Mouse (Mus musculus): ENCODE measurements around the gene Nans. TPM values are rescaled to one million over a fixed set of nuclear protein-coding genes. Genes with fewer than 3 reads are reported as not detected.
A peak's percentile ranks its signal among the peaks of the same experiment; 100 is the strongest.

Nans gene
- polyA plus RNA-seq, 1 experiment from 2014 or later, result 74.0 TPM

DNA sequence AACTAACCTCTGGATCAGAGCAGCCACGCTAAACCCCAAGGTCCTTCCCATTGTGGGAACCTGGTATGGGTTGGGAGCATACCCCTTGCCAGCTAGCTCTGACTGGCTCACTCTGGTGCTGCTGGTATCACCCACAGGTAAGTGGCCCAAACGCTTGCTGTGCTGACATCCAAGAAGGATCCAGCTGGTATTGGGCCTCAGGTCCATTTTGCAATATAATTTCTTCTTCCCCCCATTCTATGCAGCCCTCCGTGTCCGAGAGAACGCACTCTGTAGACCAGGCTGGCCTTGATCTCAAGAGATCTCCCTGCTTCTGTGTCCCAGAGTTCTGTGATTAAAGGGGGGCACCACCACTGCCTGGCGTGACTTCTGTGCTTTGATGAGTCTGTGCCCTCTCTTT lies 4.0 kb downstream of the Nans start:
- ATAC-seq, result no peak
- WGBS, result 94% methylated on average over 6 of the region's 6 CpGs
- H3K27ac ChIP-seq, result no peak overlapping the region
- no peak overlapping the region for H3K9ac ChIP-seq
- no peaks in the 10 kb centered on the region for H3K27me3 ChIP-seq
- H3K4me2 ChIP-seq, result no peak overlapping the region
- H3K9me3 ChIP-seq (replicated peaks), result no peaks in the 10 kb centered on the region
- no peak overlapping the region for H3K4me3 ChIP-seq
- peaks cover 14% of the 10 kb centered on the region for H3K4me1 ChIP-seq
- peaks cover 40% of the 10 kb centered on the region for H3K36me3 ChIP-seq (ENCODE audit: poor library complexity, severe bottlenecking)

DNA sequence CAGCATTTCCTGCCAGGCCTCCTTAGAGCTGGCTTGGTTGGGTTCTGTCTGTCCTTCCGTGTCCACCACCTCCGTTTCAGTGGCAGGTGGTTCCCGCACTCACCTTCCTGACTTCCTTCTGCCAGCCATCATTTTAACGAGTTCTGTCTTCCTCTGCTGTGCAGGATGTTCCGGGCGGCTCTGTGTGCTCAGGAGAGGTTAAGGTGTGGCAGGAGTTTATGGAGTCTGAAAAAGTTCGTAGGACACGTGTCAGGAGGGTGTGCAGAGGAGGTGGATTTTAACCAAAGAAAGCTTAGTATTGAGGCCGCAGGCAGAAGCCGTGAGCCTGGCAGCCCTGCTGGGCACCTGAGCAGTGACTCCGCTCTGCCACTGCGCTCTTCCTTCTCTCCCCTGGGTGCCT lies 6.5 kb downstream of the Nans start:
- H3K9ac ChIP-seq, result no peak overlapping the region
- no peak overlapping the region for H3K27ac ChIP-seq
- no peaks in the 10 kb centered on the region for H3K27me3 ChIP-seq
- peaks cover 54% of the 10 kb centered on the region for H3K36me3 ChIP-seq (ENCODE audit: poor library complexity, severe bottlenecking)
- no peaks in the 10 kb centered on the region for H3K9me3 ChIP-seq (replicated peaks)
- 96% methylated on average over 12 of the region's 12 CpGs for WGBS
- H3K4me3 ChIP-seq, result no peak overlapping the region
- H3K4me1 ChIP-seq, result peaks cover 4% of the 10 kb centered on the region; the same call in 1 of the 2 replicates
- ATAC-seq, result no peak
- no peak overlapping the region for H3K4me2 ChIP-seq

DNA sequence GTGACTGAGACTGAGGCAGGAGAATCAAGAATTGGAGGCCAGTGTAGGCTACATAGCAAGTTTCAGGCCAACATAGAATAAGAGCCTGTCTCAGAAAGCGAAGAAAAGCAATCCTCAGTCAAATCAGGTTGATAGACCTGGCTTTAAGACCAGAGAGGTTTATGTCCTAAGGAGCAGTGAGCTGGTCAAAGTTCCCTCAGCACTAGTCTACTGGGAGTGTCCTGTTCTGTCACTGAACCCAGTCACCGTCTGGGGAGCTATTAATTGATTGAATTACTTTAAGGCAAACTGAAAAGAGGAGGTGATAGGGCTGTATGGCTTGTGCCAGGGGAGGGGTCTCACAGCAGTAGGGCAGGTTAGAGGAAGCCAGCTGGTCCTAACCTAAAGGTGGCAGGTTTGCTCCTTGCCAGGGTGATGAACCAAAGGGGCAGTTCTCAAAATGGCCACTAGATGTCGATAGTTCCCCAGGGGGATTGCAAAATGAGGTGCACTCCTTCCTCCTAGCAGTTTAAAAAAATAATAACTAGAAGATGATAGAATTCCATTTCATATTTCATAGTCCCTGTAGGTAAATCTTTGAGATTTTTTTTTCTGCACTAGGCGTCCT lies 8.3 kb downstream of the Nans start:
- no peaks in the 10 kb centered on the region for H3K4me1 ChIP-seq
- no peak; the same call in 1 of the 2 replicates for ATAC-seq
- H3K9me3 ChIP-seq (replicated peaks), result no peaks in the 10 kb centered on the region
- H3K4me2 ChIP-seq, result no peak overlapping the region
- H3K27ac ChIP-seq, result no peak overlapping the region
- WGBS, result 43% methylated on average over 4 of the region's 4 CpGs
- H3K36me3 ChIP-seq (ENCODE audit: poor library complexity, severe bottlenecking), result peaks cover 72% of the 10 kb centered on the region
- no peak overlapping the region for H3K4me3 ChIP-seq
- no peak overlapping the region for H3K9ac ChIP-seq
- H3K27me3 ChIP-seq, result no peaks in the 10 kb centered on the region

DNA sequence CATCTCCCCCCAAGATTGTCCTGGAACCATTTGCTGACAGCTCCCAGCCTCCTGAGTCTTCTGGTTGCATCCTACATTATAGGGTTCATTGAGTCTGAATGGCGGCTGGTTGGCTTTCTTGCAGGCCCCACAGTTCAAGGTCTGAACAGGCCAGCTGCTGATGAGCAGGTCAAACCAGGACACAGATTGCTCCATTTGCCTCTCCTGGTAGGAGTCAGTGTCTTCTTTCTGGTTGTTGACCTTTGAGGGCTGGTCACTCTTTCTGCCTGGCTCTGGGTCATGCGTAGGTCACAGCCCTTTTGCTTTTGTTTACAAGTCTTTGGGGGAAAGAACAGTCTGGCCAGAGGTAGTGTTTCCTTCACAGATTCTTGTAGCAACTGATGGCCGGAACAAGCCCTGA lies 9.5 kb downstream of the Nans start:
- ATAC-seq, result no peak
- no peak overlapping the region for H3K9ac ChIP-seq
- H3K27me3 ChIP-seq, result no peaks in the 10 kb centered on the region
- H3K9me3 ChIP-seq (replicated peaks), result no peaks in the 10 kb centered on the region
- no peaks in the 10 kb centered on the region for H3K4me1 ChIP-seq
- no peak overlapping the region for H3K4me2 ChIP-seq
- H3K27ac ChIP-seq, result no peak overlapping the region
- H3K4me3 ChIP-seq, result no peak overlapping the region
- 86% methylated on average over 3 of the region's 3 CpGs for WGBS
- peaks cover 71% of the 10 kb centered on the region for H3K36me3 ChIP-seq (ENCODE audit: poor library complexity, severe bottlenecking)

DNA sequence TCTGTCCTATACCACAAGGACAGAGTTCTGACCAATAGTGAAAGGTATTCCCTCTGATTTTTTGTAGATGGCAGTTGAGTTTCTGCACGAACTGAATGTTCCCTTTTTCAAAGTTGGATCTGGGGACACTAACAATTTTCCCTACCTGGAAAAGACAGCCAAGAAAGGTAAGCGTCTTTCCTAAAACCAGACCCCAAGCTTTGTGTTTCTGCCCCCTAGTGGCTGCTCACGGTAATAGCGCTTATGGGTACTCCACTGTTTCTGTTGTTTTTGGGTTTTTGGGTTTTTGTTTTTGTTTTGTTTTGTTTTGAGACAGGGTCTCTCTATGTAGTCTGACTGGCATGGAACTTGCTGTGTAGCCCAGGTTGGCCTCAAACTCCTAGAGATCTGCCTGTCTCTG lies 9.9 kb downstream of the Nans start:
- Histone ChIP-seq H3K4me2 (no peak overlapping the region), H3K9ac (no peak overlapping the region), H3K4me1 (no peaks in the 10 kb centered on the region), H3K27me3 (no peaks in the 10 kb centered on the region), H3K4me3 (no peak overlapping the region), H3K27ac (no peak overlapping the region), H3K36me3 (ENCODE audit: poor library complexity, severe bottlenecking) (peaks cover 71% of the 10 kb centered on the region), H3K9me3 (replicated peaks) (no peaks in the 10 kb centered on the region)
- 11% methylated on average over 4 of the region's 4 CpGs for WGBS
- no peak for ATAC-seq

DNA sequence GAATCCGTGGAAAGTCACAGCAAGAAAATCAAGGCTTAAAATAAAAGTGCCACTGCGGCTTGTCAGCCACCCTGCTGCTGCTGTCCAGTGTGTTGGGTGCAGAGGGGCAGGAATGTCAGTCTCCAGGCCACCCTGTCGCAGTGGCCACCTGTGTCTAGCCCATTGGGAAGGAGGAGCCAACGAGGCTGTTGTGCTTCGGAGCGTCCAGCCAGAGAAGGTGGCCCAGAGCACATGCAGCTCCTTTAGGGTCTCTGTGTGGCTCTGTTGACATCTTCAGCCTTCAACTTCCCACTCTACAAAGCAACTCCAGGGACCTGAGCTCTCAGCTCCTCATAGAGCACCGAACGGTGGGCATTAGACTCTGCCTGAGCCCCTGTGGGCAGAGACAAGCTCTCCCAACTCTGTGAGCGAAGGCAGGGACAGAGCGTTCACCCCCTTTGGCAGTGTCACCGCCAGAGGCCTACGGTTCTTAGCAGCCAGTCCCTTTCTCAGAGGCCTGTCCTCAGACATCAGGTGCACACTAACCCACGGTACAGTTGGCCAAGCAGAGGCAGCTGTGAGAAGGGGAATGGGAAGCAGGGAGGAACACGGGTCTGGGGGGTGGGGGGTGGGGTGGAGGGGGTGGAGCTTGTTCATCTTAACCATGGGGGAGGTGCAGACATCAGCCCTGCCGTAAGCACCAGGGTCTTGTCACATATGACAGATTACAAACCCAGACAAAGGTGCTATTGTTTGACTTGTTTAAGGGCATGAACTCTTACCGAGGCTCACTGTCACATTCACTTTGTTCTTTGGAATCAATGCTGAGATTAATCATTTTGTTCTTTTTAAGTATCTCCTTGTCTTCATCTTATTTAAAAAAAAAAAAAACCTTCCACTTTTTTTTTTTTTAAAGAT lies 13.8 kb downstream of the Nans start:
- no peak for ATAC-seq
- Histone ChIP-seq H3K4me3 (no peak overlapping the region), H3K36me3 (ENCODE audit: poor library complexity, severe bottlenecking) (peaks cover 52% of the 10 kb centered on the region), H3K4me1 (peaks cover 17% of the 10 kb centered on the region), H3K9ac (no peak overlapping the region), H3K9me3 (replicated peaks) (no peaks in the 10 kb centered on the region), H3K27me3 (peaks cover 15% of the 10 kb centered on the region), H3K4me2 (no peak overlapping the region), H3K27ac (no peak overlapping the region)
- WGBS, result 73% methylated on average over 16 of the region's 16 CpGs

DNA sequence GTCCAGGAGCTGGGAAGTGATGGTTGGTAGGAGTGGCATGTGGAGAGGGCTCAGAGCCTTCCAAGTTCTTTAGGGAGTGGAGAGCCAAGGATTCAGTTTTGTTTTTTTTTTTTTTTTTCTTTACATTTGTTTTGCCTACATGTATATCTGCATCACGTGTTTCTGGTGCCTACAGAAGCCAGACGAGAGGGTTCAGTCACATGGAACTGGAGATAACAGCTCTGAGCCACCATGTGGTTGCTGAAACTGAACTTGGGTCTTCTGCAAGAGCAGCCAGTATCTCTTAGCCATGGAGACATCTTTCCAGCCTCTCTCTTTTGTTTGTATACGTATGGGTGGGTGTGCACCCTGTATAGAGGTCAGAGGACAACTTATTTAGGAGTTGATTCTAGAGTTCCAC lies 14.8 kb downstream of the Nans start:
- Histone ChIP-seq H3K27me3 (peaks cover 15% of the 10 kb centered on the region), H3K9ac (no peak overlapping the region), H3K27ac (no peak overlapping the region), H3K4me3 (no peak overlapping the region), H3K36me3 (ENCODE audit: poor library complexity, severe bottlenecking) (peaks cover 52% of the 10 kb centered on the region), H3K9me3 (replicated peaks) (no peaks in the 10 kb centered on the region), H3K4me2 (no peak overlapping the region), H3K4me1 (peaks cover 17% of the 10 kb centered on the region)
- 89% methylated on average over 3 of the region's 3 CpGs for WGBS
- ATAC-seq, result no peak

DNA sequence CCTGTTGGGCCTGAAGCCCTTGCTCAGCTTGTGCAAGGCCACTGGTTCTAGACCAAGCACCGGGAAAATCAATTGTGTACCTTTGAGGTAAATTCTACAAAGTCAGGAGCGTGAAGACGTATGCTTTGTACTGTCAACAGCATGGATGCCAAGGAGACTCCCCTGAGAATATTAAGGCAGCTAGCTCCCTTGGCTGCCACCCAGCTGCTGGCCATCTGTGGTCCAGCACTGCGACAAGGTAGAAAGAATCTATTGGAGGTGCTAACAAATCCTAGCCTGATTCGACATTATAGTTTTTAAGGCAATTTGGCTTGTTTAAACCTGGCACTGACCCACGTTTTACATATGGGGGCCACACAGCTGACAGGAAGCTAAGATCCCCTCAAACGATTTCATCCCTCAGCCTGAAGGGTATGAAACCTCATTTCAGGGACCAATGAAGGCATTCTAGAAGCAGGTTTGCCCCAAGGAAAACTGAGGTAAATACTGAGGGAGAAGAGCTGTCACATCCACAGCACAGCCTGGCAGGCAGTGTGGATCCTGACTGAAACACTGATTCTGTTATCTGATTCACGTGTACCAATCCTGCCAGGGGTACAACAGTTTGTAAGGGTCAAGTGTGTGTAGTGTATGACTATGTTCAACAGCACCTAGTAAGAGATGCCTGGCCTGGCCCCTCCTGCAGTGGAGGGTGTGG lies 16.5 kb downstream of the Nans start:
- H3K36me3 ChIP-seq (ENCODE audit: poor library complexity, severe bottlenecking), result peaks cover 38% of the 10 kb centered on the region
- no peak for ATAC-seq

DNA sequence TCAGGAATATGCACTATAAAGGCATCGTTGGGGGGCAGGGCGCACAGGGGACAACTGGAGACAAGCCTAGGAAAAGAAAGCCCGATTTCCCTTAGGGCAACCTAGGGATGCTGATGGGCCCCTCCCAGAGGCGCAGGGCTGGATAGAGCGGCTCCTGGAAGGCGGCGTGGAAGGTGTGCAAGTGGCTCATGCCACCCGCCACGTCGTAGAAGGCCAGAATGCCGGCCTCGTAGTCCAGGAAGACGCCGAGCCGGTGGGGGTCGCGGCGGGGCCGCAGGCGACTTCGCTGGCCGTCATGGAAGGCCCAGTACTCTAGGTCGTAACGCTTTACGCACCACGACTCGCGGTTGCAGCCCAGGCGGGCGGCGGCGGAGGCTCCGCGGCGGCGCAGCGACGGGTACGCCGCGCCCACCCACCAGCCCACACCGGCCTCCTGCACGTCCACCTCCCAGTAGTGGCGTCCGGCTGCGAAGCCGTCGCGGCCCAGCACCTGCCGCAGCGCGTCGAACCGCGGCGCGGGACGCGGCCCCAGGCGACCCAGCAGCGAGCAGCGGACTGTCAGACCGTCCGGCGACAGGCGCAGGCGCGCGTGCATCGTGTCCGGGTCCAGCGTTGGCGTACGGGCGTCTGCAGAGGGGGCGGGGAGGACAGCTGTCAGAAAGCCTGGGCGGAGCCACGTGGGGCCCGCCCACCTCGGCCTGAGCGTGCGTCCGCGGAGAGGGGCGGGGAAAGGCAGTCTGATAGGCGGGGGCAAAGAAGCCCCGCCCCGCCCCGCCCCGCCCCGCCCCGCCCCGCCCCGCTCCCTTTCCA lies 18.0 kb downstream of the Nans start:
- peak overlapping the region; percentile 83 for H3K4me2 ChIP-seq
- no peaks in the 10 kb centered on the region for H3K9me3 ChIP-seq (replicated peaks)
- H3K27me3 ChIP-seq, result peaks cover 15% of the 10 kb centered on the region
- H3K4me3 ChIP-seq, result peak overlapping the region; percentile 63
- ATAC-seq, result peak; percentile 96
- H3K9ac ChIP-seq, result peak overlapping the region; percentile 74
- H3K36me3 ChIP-seq (ENCODE audit: poor library complexity, severe bottlenecking), result peaks cover 24% of the 10 kb centered on the region
- no peak overlapping the region for H3K27ac ChIP-seq
- peaks cover 17% of the 10 kb centered on the region for H3K4me1 ChIP-seq
- WGBS, result under 1% methylated on average over 92 of the region's 94 CpGs

More for the DNA sequence above, 16.5 kb downstream of the Nans start:
- Histone ChIP-seq H3K4me2 (no peak overlapping the region), H3K27ac (no peak overlapping the region), H3K4me3 (no peak overlapping the region), H3K9ac (no peak overlapping the region), H3K27me3 (peaks cover 15% of the 10 kb centered on the region), H3K4me1 (peaks cover 17% of the 10 kb centered on the region), H3K9me3 (replicated peaks) (no peaks in the 10 kb centered on the region)
- WGBS, result 64% methylated on average over 8 of the region's 8 CpGs

DNA sequence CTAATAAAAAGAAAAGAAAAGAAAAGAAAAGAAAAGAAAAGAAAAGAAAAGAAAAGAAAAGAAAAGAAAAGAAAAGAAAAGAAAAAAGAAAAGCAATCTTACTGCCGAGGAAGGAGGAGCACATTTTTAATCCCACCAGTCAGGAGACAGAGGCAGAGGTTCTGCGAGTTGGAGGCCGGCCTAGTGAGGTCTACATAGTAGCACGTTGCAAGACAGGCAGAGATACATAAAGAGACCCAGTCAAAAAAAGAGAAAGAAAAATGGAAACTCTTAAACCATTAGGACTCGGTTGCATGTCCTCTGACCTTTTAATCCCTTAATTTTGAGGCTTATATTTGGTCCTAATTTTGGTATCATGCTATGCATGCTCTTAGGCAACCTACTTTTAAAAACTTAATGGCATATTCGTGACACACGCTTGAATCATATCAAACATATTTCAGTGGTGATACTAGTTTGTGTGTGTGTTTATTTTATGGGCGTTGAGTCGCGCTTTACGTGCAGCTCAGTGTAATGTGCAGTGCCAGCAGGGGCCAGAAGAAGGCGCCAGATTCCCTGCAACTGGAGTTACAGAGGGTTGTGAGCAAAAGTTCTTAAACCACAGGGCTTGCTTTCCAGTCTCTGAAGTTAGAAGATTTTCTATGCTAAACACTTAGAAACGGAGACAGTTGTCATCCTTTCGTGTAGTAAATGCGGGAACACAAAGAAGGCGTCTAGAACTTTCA lies 18.9 kb downstream of the Nans start:
- no peak overlapping the region for H3K9ac ChIP-seq
- H3K27ac ChIP-seq, result no peak overlapping the region
- peak overlapping the region; percentile 83 for H3K4me2 ChIP-seq
- WGBS, result 10% methylated on average over 16 of the region's 16 CpGs
- peaks cover 15% of the 10 kb centered on the region for H3K36me3 ChIP-seq (ENCODE audit: poor library complexity, severe bottlenecking)
- peak overlapping the region; percentile 63; the same call in 1 of the 2 replicates for H3K4me3 ChIP-seq
- peak; percentile 50; the same call in 1 of the 2 replicates for ATAC-seq
- peaks cover 15% of the 10 kb centered on the region for H3K27me3 ChIP-seq
- no peaks in the 10 kb centered on the region for H3K9me3 ChIP-seq (replicated peaks)
- peaks cover 17% of the 10 kb centered on the region for H3K4me1 ChIP-seq

DNA sequence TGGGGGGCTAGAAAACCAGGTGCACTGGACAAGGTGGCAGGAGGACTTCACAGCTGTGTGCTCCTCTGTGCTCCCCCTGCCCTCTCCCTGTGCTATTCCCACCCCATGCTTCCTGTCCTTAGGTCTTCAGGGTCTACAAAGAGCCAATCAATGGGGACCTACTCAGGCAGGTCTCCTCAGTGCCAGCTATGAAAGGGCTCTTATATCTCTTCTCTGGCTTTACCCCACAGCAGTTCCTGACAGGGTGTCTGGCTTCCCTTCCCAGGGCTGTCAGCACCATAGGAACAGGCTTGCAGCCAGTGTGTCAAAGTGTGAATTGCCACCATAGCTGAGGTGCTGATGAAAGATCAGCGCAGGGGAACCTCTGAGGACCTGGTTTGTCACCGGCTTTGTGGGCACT lies 31.4 kb downstream of the Nans start:
- Histone ChIP-seq H3K9me3 (replicated peaks) (no peaks in the 10 kb centered on the region; the same call in 1 of the 2 replicates), H3K27me3 (0 out of 2 replicates have a peak, but pooled peaks cover 3% of the 10 kb centered on the region), H3K4me2 (no peak overlapping the region), H3K27ac (no peak overlapping the region), H3K9ac (no peak overlapping the region), H3K4me3 (no peak overlapping the region), H3K4me1 (no peaks in the 10 kb centered on the region), H3K36me3 (ENCODE audit: poor library complexity, severe bottlenecking) (no peaks in the 10 kb centered on the region)
- no peak for ATAC-seq
- WGBS, result 91% methylated on average over 2 of the region's 2 CpGs

Measured in forebrain, embryonic 13.5 days (tissue).